Mouse (Mus musculus) regulatory T cell (primary cell): ENCODE measurements at regions not wholly inside any gene's neighbourhood (a gene's known extent, or its start where the extent isn't known, plus 50 kb on each side); places are given as distances from the start of the nearest gene placed in this dataset.

Source experiments
- in situ Hi-C: fragments of 300-600 bp; cut with MboI, MseI; formaldehyde crosslinking; loops from one replicate; pipeline ENCODE4 v1.15.1; 2025; ENCODE audit warnings: high pct_unique_total_duplicates

- in situ Hi-C loops = no loop called here
Observed at GRCm38 (mm10) chr5:102287131-102287530, 194.1 kb upstream of the Arhgap24 start.

- in situ Hi-C loops = no loop called here
Observed at GRCm38 (mm10) chr5:102290866-102291265, 190.3 kb upstream of the Arhgap24 start.

- in situ Hi-C loops = no loop called here
Observed at GRCm38 (mm10) chr5:102295564-102295963, 185.6 kb upstream of the Arhgap24 start.

- in situ Hi-C loops = no loop called here
Observed at GRCm38 (mm10) chr5:102306309-102306708, 174.9 kb upstream of the Arhgap24 start.

- in situ Hi-C loops = no loop called here
Observed at GRCm38 (mm10) chr5:102306718-102307117, 174.5 kb upstream of the Arhgap24 start.

- in situ Hi-C loops = no loop called here
Observed at GRCm38 (mm10) chr5:102311570-102311969, 169.6 kb upstream of the Arhgap24 start.

GRCm38 (mm10) chr5:102328197-102328784, 152.9 kb upstream of the Arhgap24 start:
- in situ Hi-C loops = no loop called here

GRCm38 (mm10) chr5:102333894-102334293, 147.3 kb upstream of the Arhgap24 start:
- in situ Hi-C loops = no loop called here

- in situ Hi-C loops = no loop called here
Observed at GRCm38 (mm10) chr5:102334442-102335197, 146.6 kb upstream of the Arhgap24 start.

GRCm38 (mm10) chr5:102366481-102366880, 114.7 kb upstream of the Arhgap24 start:
- in situ Hi-C loops = no loop called here

GRCm38 (mm10) chr5:102373309-102373971, 107.8 kb upstream of the Arhgap24 start:
- in situ Hi-C loops = no loop called here

GRCm38 (mm10) chr5:102373972-102374755, 107.0 kb upstream of the Arhgap24 start:
- in situ Hi-C loops = no loop called here

- in situ Hi-C loops = no loop called here
Observed at GRCm38 (mm10) chr5:102375339-102375738, 105.9 kb upstream of the Arhgap24 start.

- in situ Hi-C loops = no loop called here
Observed at GRCm38 (mm10) chr5:102393941-102394340, 87.2 kb upstream of the Arhgap24 start.

GRCm38 (mm10) chr5:102395608-102396146, 85.5 kb upstream of the Arhgap24 start:
- in situ Hi-C loops = no loop called here

GRCm38 (mm10) chr5:102399006-102399405, 82.2 kb upstream of the Arhgap24 start:
- in situ Hi-C loops = no loop called here

- in situ Hi-C loops = no loop called here
Observed at GRCm38 (mm10) chr5:102417642-102418041, 63.5 kb upstream of the Arhgap24 start.

GRCm38 (mm10) chr5:102419089-102419488, 62.1 kb upstream of the Arhgap24 start:
- in situ Hi-C loops = no loop called here

GRCm38 (mm10) chr5:102424636-102425242, 56.5 kb upstream of the Arhgap24 start:
- in situ Hi-C loops = loop anchor here (10.0 kb wide), 1 partner anchor 270 kb away; no protein-coding TSS in a partner anchor

- in situ Hi-C loops = loop anchor here (10.0 kb wide), 1 partner anchor 266 kb away; no protein-coding TSS in a partner anchor
Observed at GRCm38 (mm10) chr5:102428310-102428709, 52.9 kb upstream of the Arhgap24 start.
